Mouse (Mus musculus): ENCODE results near the gene 9630041A04Rik. TPM values are rescaled to one million over a fixed set of nuclear protein-coding genes. Genes with fewer than 3 reads are reported as not detected.
A peak's percentile ranks its signal among the peaks of the same experiment; 100 is the strongest.

The 9630041A04Rik gene
- total and polyA plus RNA-seq, 2 experiments from 2014 or later, result 0.63 TPM; not detected in 1

DNA sequence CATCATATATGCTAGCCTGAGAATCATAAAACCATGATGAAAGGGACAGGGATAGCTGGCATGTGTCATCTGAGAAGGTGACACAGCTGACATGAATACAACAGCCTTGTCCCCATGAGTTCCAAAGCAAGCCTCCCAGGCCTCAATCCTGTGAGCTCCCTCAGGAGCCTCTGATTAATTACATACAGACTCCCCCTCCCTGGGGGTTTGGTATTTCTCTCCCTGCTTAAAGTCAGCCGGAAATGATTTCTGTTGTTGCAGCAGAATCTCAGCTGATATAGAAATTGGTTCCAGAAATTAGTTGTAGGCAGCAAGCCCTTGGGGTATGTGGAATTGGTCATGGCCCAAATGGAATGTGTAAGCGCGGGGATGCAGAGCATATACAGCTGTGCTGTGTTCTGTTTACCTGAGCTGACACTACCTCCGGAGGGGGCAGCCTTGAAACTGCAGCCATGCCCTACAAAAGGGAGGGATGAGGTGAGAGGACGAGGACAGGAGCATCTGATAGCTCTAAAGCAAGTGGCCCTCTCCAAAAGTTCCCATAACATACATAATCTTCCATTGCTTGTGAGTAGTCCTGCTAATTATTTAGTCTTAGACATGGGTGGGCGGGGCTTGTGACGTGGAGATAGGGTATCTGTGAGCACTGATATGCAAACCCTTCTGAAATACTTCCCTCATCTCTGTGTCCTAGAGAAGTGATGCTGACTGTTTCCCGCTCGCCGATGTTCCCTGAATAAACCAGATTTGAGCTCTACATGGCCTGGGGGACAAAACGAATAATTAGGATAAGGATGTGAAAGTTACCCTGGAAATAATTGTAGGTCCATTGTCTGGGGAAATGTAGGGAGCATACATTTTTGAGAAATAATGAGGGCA, 15.7 kb downstream of the 9630041A04Rik start:
- no peak overlapping the region for H3K4me2 ChIP-seq (ENCODE audit: low read depth, low read length, poor library complexity, severe bottlenecking)
- no peak overlapping the region for H3K4me3 ChIP-seq (ENCODE audit: low read depth, low read length)
- DNase-seq (ENCODE audit: low spot score) (peak; percentile 28), ATAC-seq (ENCODE audit: low FRiP score) (peak; percentile 54; the same call in 1 of the 2 replicates)
- no peaks in the 10 kb centered on the region for H3K27me3 ChIP-seq (ENCODE audit: insufficient read depth, low read length)
- no peaks in the 10 kb centered on the region for H3K4me1 ChIP-seq (ENCODE audit: insufficient read depth, low read length)
- no peak overlapping the region for H3K27ac ChIP-seq (ENCODE audit: low read depth, low read length)
- H3K9ac ChIP-seq (replicated peaks; ENCODE audit: low read length, poor library complexity, severe bottlenecking), result no peak overlapping the region
- WGBS, result 59% methylated on average over 11 of the region's 11 CpGs
- H3K36me3 ChIP-seq (ENCODE audit: insufficient read depth, low read length), result no peaks in the 10 kb centered on the region
- H3K9me3 ChIP-seq (ENCODE audit: low read length), result no peaks in the 10 kb centered on the region
- TF ChIP-seq CTCF (IDR thresholded peaks at IDR 0.05), result no peak

DNA sequence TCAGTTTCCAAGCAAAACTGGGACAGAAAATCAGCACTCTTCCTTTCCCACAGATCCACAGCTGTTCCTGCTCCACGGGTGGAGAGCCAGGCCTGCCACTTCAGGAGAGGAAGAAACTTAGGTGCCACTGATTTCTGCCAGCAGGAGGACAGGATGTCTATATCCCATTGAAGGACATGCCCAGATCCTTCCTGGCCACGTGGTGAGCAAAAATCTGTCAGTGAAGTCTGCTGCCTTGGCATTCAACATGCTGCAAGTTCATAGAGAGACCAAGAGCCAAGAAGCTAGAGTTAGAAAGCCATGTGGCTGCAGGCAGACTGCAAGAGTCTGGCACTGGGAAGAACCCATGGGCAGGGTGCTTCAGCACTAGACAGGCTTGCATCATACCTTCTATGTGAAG, 21.7 kb downstream of the 9630041A04Rik start:
- Histone ChIP-seq H3K36me3 (ENCODE audit: insufficient read depth, low read length) (no peaks in the 10 kb centered on the region), H3K9ac (replicated peaks; ENCODE audit: low read length, poor library complexity, severe bottlenecking) (no peak overlapping the region), H3K4me3 (ENCODE audit: low read depth, low read length) (no peak overlapping the region), H3K27ac (ENCODE audit: low read depth, low read length) (no peak overlapping the region), H3K4me2 (ENCODE audit: low read depth, low read length, poor library complexity, severe bottlenecking) (no peak overlapping the region), H3K9me3 (ENCODE audit: low read length) (no peaks in the 10 kb centered on the region), H3K4me1 (ENCODE audit: insufficient read depth, low read length) (no peaks in the 10 kb centered on the region), H3K27me3 (ENCODE audit: insufficient read depth, low read length) (no peaks in the 10 kb centered on the region)
- no peak for TF ChIP-seq CTCF (IDR thresholded peaks at IDR 0.05)
- DNase-seq (ENCODE audit: low spot score), result peak; percentile 45
- no peak for ATAC-seq (ENCODE audit: low FRiP score)
- WGBS, result 84% methylated on average over 2 of the region's 2 CpGs

DNA sequence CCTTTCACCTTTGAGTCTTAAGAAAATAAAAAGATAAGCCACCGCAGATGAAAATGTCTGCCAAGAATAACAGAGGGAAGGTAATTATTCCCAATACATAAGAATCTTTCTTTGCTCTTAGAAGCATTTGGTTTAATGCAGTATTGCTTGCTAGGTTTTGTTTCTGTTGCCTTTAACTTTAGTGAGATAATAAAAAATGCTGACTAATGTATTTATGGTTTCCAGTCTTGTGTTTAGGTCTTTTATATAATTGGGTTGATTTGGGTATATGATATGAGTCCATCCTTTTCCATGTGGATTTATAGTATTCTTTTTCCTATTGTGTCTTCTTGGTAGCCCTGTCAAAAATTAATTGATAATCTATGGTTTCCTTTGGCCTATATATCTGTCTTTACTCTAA, 36.2 kb downstream of the 9630041A04Rik start:
- Histone ChIP-seq H3K4me2 (ENCODE audit: low read depth, low read length, poor library complexity, severe bottlenecking) (no peak overlapping the region), H3K27me3 (ENCODE audit: insufficient read depth, low read length) (no peaks in the 10 kb centered on the region), H3K9me3 (ENCODE audit: low read length) (no peaks in the 10 kb centered on the region), H3K9ac (replicated peaks; ENCODE audit: low read length, poor library complexity, severe bottlenecking) (no peak overlapping the region), H3K4me3 (ENCODE audit: low read depth, low read length) (no peak overlapping the region), H3K27ac (ENCODE audit: low read depth, low read length) (no peak overlapping the region), H3K4me1 (ENCODE audit: insufficient read depth, low read length) (no peaks in the 10 kb centered on the region), H3K36me3 (ENCODE audit: insufficient read depth, low read length) (no peaks in the 10 kb centered on the region)
- TF ChIP-seq CTCF (IDR thresholded peaks at IDR 0.05), result no peak
- WGBS, result 98% methylated on average over 1 of the region's 1 CpGs
- no peak for ATAC-seq (ENCODE audit: low FRiP score)
- no peak for DNase-seq (ENCODE audit: low spot score)

GRCm38 (mm10) chr9:101903406-101903805, 41.8 kb downstream of the 9630041A04Rik start:
- ATAC-seq (ENCODE audit: low FRiP score), result no peak
- no peak overlapping the region for H3K27ac ChIP-seq (ENCODE audit: low read depth, low read length)
- H3K4me2 ChIP-seq (ENCODE audit: low read depth, low read length, poor library complexity, severe bottlenecking), result no peak overlapping the region
- no peak for DNase-seq (ENCODE audit: low spot score)
- TF ChIP-seq CTCF (IDR thresholded peaks at IDR 0.05), result no peak
- H3K36me3 ChIP-seq (ENCODE audit: insufficient read depth, low read length), result no peaks in the 10 kb centered on the region
- no peak overlapping the region for H3K9ac ChIP-seq (replicated peaks; ENCODE audit: low read length, poor library complexity, severe bottlenecking)
- H3K4me3 ChIP-seq (ENCODE audit: low read depth, low read length), result no peak overlapping the region
- H3K4me1 ChIP-seq (ENCODE audit: insufficient read depth, low read length), result peaks cover 3% of the 10 kb centered on the region; the same call in 1 of the 2 replicates
- no peaks in the 10 kb centered on the region for H3K27me3 ChIP-seq (ENCODE audit: insufficient read depth, low read length)
- H3K9me3 ChIP-seq (ENCODE audit: low read length), result no peaks in the 10 kb centered on the region
- 20% methylated on average over 3 of the region's 3 CpGs for WGBS

DNA sequence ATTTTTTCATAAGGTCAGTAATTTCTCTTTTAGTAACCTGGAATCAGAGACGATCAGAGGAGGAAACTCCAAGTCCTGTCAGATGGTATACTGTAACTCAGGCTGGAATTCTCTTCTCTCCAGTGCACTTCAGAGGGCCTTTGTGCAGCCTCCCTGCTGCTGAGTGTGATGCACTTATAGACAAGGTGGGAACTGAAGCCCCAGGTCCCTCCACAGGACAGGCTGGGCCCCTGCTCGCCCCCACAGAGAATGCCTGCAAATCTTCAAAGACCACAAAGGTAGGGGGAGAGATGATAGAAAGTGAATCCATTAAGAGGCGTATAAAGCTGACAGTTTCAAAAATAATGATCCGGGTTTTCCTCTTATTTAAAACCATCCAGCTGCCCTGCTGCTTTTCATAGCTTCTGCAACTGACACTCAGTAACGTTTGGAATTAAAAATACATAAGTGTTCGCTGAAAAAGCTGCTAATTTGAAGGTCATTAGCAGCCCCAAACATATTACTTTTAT, 46.2 kb downstream of the 9630041A04Rik start:
- WGBS, result 25% methylated on average over 6 of the region's 6 CpGs

GRCm38 (mm10) chr9:101908849-101909248, 47.2 kb downstream of the 9630041A04Rik start:
- Histone ChIP-seq H3K27ac (ENCODE audit: low read depth, low read length) (peak overlapping the region; percentile 52), H3K9ac (replicated peaks; ENCODE audit: low read length, poor library complexity, severe bottlenecking) (no peak overlapping the region; the same call in 1 of the 2 replicates), H3K27me3 (ENCODE audit: insufficient read depth, low read length) (no peaks in the 10 kb centered on the region), H3K9me3 (ENCODE audit: low read length) (no peaks in the 10 kb centered on the region), H3K4me3 (ENCODE audit: low read depth, low read length) (no peak overlapping the region), H3K4me1 (ENCODE audit: insufficient read depth, low read length) (peaks cover 16% of the 10 kb centered on the region), H3K4me2 (ENCODE audit: low read depth, low read length, poor library complexity, severe bottlenecking) (no peak overlapping the region), H3K36me3 (ENCODE audit: insufficient read depth, low read length) (no peaks in the 10 kb centered on the region)
- 16% methylated on average over 5 of the region's 5 CpGs for WGBS
- DNase-seq (ENCODE audit: low spot score) (peak; percentile 40), ATAC-seq (ENCODE audit: low FRiP score) (peak; percentile 45; the same call in 1 of the 2 replicates)
- TF ChIP-seq CTCF (IDR thresholded peaks at IDR 0.05), result no peak

More for the DNA sequence above, 46.2 kb downstream of the 9630041A04Rik start:
- ATAC-seq (ENCODE audit: low FRiP score) (no peak), DNase-seq (ENCODE audit: low spot score) (no peak)
- H3K27ac ChIP-seq (ENCODE audit: low read depth, low read length), result peak overlapping the region; percentile 52
- H3K27me3 ChIP-seq (ENCODE audit: insufficient read depth, low read length), result no peaks in the 10 kb centered on the region
- no peaks in the 10 kb centered on the region for H3K9me3 ChIP-seq (ENCODE audit: low read length)
- H3K36me3 ChIP-seq (ENCODE audit: insufficient read depth, low read length), result no peaks in the 10 kb centered on the region
- no peak for TF ChIP-seq CTCF (IDR thresholded peaks at IDR 0.05)
- H3K4me3 ChIP-seq (ENCODE audit: low read depth, low read length), result no peak overlapping the region
- 0 out of 2 replicates have a peak overlapping the region, but pooled peaks have one; percentile 24 for H3K9ac ChIP-seq (replicated peaks; ENCODE audit: low read length, poor library complexity, severe bottlenecking)
- peaks cover 16% of the 10 kb centered on the region for H3K4me1 ChIP-seq (ENCODE audit: insufficient read depth, low read length)
- no peak overlapping the region for H3K4me2 ChIP-seq (ENCODE audit: low read depth, low read length, poor library complexity, severe bottlenecking)
